Mouse (Mus musculus) gastrocnemius, adult 2 months (tissue): ENCODE results near the gene Rnf187. TPM values are rescaled to one million over a fixed set of nuclear protein-coding genes. Genes with fewer than 3 reads are reported as not detected.
"Not testable (repeated sequence)": the region's sequence is repeated elsewhere in the genome, so short reads cannot be mapped to it uniquely, and the experiment has no call there.

Source experiments
- DNase-seq: peaks from one replicate; pipeline ENCODE4 v3.0.0; 2022
- H3K27ac ChIP-seq: fragments of 200-600 bp; 2 replicates; pipeline ENCODE4 v1.8.1; 2022; ENCODE audit warnings: mild to moderate bottlenecking
- H3K4me3 ChIP-seq: fragments of 200-600 bp; 2 replicates; pipeline ENCODE4 v1.8.1; 2022; ENCODE audit warnings: mild to moderate bottlenecking, moderate library complexity
- CTCF ChIP-seq: fragments of 200-600 bp; IDR thresholded peaks from 2 replicates; pipeline ENCODE4 v1.8.1; 2022; ENCODE audit warnings: antibody characterized with exemption, mild to moderate bottlenecking, moderate library complexity
- intact Hi-C: fragments of 180-260 bp; cut with DNase I; formaldehyde crosslinking; loops from one replicate; pipeline ENCODE4 v1.15.1; 2025
- total RNA-seq, 2 experiments: library from RNA; stranded (reverse); gene quantifications; 2 replicates each; pipeline ENCODE4 v1.2.3; 2021

Rnf187 gene
- total RNA-seq, 2 experiments from 2014 or later, result 95.2 to 101 TPM

DNA sequence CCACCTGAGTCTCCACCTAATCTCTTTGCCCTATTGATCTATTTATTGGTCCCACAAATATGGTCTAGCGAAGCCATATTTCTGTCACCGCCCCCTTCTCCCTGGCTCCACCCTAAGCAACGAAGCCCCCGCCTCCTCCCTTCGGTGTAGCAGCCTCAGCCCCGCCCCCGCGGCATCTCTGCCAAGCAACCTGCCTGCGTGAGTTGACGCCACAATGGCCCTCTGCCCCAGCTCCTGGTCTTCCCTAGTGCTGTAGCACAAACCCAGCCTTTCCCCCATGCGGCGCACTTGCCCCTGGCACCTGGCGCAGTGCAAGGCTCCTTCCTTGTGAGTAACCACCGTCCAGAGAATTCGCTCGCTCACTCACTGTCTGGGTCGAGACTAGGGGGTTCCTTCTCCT is 24.8 kb upstream of the Rnf187 start:
- no peak for DNase-seq
- H3K27ac ChIP-seq, result no peak overlapping the region
- intact Hi-C loops, result no loop called here
- H3K4me3 ChIP-seq, result no peak overlapping the region
- no peak for TF ChIP-seq CTCF

DNA sequence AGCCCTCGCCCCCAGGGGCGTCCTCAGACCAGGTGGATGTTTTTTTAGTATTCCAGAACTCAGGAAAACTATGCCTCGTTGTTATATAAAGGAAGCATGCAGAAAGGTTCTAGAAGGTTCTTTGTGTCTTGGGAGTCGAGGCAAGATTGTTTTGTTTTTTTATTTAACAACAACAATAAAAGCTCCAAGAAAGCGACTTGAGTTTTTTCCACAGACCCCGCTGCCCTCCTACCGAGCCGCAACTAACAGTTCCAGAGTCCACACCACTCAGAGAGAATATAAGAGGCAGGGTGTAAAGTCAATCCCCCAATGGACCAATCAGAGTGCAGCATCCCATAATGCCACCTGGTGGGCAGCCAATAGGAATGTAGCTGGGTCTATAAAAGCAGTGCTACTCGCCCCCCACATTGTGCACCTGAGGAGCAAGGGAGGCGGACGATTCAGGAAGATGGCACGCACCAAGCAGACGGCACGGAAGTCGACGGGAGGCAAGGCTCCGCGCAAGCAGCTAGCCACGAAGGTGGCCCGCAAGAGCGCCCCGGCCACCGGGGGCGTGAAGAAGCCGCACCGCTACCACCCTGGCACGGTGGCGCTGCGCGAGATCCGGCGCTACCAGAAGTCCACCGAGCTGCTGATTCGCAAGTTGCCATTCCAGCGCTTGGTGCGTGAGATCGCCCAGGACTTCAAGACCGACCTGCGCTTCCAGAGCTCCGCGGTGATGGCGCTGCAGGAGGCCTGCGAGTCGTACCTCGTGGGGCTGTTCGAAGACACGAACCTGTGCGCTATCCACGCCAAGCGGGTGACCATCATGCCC is 22.9 kb upstream of the Rnf187 start:
- no peak overlapping the region for H3K27ac ChIP-seq
- no peak for DNase-seq
- no peak for TF ChIP-seq CTCF
- intact Hi-C loops, result no loop called here
- H3K4me3 ChIP-seq, result no peak overlapping the region

DNA sequence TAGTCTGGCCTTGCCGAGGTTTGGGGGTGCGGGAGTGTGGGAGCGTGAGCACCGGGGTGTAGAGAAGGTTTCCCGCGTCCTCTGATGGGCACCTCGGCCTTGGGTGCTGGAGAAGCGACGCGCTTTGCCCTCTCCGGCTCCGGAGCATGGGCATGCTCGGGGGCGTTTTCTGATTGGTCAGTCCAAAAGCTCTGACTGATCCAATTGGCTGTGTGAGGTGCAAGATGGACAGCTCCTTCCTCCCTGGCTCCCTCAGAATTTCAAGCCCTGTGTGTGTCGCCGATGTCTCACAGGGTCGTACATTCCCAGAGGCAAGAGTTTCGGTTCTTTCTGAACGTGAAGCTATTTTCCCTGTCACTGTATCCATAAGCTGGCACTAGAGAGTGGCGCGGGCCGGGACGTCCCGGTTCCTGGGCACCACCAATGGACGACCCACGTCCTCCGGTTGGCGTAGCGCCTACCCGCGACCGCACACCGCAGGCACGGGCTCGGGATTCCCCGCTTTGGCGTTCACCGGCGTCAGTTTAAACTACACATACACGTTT is 21.3 kb upstream of the Rnf187 start:
- intact Hi-C loops, result no loop called here
- Histone ChIP-seq H3K4me3 (peak overlapping the region; percentile 74), H3K27ac (peak overlapping the region; percentile 58)

DNA sequence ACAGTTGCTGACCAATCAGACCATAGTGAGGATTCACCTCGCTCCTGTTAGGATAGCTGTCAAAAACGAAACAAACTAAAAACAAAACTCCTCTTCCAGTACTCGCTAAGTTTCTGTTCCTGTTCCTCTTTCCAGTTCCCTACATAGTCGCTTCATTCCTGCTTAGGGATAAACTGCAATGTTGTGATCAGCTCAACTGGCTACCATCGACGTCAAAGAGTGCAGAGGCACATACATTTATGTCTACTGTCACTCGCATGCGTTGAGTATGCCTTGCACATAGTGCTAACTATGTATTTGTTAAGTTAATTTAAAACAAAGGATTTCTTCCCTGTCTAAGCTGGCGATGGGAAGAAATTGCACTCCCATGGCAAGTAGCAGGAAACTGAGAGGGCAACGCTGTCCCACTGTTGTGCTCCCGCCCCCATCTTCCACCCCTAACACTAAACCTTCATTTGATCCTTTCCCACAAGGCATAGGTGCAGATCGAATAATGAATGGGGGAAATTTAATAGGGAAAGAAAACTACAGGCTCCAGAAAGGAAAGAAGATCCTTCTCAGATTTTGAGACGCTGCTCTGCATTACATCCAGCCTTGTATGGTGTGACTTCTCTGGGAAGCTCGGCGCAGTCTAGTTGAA is 20.6 kb upstream of the Rnf187 start:
- intact Hi-C loops, result no loop called here
- Histone ChIP-seq H3K27ac (peak overlapping the region; percentile 58), H3K4me3 (peak overlapping the region; percentile 74)
- no peak for DNase-seq
- TF ChIP-seq CTCF, result no peak

More for the DNA sequence above, 21.3 kb upstream of the Rnf187 start:
- TF ChIP-seq CTCF, result peak; percentile 15; the same call in 1 of the 2 replicates
- peak; percentile 81 for DNase-seq

DNA sequence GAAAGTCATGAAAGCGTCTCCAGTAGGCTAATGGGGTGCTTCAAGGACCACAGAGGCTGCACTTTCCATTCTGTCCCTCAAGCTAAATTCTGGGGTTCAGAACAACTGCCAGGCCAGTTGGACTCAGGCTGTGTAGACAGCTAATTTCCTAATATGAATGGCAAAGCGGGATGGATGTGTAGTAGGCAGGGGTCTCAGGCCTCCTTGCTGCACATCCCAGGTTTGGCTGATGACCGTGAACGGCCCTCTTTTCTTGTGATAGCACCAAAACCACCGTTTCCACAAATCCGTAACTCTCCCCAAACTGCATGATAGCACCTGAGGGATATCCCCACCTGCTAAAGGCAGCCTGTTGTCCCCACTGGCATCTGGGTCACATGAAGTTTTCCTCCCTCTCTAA is 19.8 kb upstream of the Rnf187 start:
- Histone ChIP-seq H3K4me3 (no peak overlapping the region), H3K27ac (no peak overlapping the region)
- TF ChIP-seq CTCF, result no peak
- no peak for DNase-seq
- intact Hi-C loops, result no loop called here

DNA sequence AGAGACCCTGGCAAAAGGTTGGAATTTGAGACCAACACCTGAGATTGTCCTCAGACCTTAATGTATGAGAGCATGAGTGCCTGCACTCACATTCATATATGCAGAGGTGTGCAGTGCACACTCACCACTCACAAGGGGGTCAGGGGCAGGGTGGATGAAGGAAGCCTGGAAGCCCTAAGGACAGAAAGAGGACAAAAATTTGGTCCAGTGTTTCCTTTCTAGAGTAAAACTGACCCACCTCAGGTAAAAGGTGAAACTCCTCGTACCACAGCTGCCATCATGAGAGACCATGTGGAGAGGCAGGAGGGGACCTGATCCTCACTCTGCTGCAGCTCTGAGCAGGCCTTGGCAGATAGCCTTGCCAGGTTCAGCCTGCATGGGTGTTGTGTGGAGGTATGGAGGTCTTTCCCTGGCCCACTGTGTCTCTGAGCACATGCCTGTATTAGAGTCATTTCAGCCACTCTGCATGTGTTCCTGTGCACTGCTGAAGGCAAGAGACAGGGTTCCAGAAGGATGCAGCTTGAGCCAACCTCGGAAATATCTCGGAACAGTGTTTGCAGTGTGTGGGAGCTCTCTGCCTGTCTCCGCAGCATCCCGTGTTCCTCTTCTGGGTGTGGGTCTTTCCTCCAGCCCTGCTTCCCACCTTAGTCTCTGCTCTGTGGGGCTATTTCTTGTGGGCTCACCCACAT is 18.7 kb upstream of the Rnf187 start:
- H3K27ac ChIP-seq, result no peak overlapping the region
- TF ChIP-seq CTCF, result no peak
- intact Hi-C loops, result no loop called here
- peak overlapping the region; percentile 97; the same call in 1 of the 2 replicates for H3K4me3 ChIP-seq
- no peak for DNase-seq

DNA sequence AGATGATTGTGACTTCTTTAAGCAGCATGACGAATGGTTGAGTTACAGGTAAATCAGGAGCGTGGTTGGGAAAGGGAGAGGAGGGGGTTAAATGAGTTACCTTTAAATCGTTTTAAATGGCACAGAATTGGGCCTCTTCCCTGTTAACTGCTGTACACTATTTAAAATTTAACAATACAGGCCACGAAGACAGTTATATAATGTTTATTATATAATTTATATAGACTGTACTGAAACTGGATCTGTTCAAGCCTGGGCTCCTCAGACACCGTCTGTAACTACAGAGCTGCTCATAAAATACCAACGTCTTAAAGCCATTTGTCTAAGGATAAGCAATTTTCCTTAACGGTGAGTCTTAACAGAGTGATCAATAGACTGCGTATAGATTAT is 17.1 kb upstream of the Rnf187 start:
- intact Hi-C loops, result loop anchor here (1.0 kb wide), 1 partner anchor 28 kb away; no protein-coding TSS in a partner anchor
- peak overlapping the region; percentile 97 for H3K4me3 ChIP-seq
- TF ChIP-seq CTCF, result no peak
- no peak for DNase-seq
- peak overlapping the region; percentile 99 for H3K27ac ChIP-seq

DNA sequence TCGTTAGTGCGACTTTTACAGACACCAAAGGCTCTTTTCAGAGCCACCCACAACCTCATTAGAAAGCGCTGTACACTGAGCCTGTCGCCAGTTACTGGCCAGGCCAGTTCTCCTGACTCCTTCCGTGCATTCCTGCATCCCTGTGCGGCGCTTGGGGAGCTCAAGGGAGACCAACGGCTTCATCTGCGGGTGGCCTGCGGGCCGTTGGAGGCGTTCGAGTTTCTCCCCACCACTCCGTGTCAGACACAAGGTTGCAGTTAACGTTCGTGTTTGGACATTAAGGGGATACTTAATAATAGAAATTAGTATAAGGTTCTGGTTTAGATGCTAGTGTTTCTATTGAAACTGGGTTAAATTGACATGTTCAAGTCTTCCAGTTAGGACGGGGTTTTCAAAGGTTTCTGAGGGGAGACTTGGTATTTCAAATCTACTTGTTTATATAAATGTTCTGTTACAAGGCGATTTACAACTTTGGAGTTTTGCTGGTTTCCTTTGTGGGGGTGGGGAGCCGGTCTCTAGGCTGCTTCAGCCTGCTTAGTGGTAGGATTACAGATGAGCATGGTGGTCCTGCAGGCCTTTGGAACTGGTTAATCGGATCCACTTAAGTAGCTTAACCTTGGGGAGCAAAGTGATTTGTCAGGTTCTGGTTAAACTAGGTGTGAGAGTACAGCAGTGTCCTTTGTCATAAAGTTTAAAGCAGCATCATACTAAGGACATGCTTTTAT is 16.6 kb upstream of the Rnf187 start:
- DNase-seq, result no peak
- Histone ChIP-seq H3K27ac (peak overlapping the region; percentile 99), H3K4me3 (peak overlapping the region; percentile 97)
- peak; percentile 30; the same call in 1 of the 2 replicates for TF ChIP-seq CTCF
- intact Hi-C loops, result loop anchor here (1.0 kb wide), 1 partner anchor 27 kb away; no protein-coding TSS in a partner anchor

DNA sequence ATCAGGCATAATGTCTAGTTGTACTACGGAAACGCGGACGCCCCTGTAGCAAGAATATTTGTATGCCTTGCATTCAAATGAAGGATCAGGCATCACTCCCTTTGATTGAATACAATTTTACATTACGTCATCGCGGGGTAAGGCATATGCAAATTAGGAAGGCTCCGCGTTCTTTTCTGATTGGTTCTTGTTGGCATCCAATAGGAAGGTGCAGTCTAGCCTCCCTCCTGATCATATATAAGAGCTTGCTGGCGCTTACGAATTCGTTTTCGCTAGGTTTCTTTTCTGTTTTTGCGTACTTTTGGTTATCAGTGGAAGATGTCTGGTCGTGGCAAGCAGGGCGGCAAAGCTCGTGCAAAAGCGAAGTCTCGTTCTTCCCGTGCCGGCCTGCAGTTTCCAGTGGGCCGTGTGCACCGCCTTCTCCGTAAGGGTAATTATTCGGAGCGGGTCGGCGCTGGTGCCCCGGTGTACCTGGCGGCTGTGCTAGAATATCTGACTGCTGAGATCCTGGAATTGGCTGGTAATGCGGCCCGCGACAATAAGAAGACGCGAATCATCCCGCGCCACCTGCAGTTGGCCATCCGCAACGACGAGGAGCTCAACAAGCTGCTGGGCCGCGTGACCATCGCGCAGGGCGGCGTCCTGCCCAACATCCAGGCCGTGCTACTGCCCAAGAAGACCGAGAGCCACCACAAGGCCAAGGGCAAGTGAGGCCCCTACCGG is 15.9 kb upstream of the Rnf187 start, which contains the start of the genes Hist3h2a and Trim17:
Gene Hist3h2a, plus strand, starts transcription at position 266 of the 723 bp plus-strand sequence.
Gene Trim17, plus strand, starts transcription at position 266 of the 723 bp plus-strand sequence.
- intact Hi-C loops, result loop anchor here (1.0 kb wide), 1 partner anchor 26 kb away; no protein-coding TSS in a partner anchor
- peak; percentile 69 for TF ChIP-seq CTCF
- Histone ChIP-seq H3K27ac (peak within 1 kb of the TSS; percentile 99), H3K4me3 (peak within 1 kb of the TSS; percentile 97)
- DNase-seq, result peak; percentile 91

DNA sequence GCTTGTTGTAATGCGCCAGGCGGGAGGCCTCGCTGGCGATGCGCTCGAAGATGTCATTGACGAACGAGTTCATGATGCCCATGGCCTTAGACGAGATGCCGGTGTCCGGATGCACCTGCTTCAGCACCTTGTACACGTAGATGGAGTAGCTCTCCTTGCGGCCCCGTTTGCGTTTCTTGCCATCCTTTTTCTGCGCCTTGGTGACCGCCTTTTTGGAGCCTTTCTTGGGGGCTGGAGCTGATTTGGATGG is 15.4 kb upstream of the Rnf187 start:
- intact Hi-C loops, result not testable (repeated sequence)

DNA sequence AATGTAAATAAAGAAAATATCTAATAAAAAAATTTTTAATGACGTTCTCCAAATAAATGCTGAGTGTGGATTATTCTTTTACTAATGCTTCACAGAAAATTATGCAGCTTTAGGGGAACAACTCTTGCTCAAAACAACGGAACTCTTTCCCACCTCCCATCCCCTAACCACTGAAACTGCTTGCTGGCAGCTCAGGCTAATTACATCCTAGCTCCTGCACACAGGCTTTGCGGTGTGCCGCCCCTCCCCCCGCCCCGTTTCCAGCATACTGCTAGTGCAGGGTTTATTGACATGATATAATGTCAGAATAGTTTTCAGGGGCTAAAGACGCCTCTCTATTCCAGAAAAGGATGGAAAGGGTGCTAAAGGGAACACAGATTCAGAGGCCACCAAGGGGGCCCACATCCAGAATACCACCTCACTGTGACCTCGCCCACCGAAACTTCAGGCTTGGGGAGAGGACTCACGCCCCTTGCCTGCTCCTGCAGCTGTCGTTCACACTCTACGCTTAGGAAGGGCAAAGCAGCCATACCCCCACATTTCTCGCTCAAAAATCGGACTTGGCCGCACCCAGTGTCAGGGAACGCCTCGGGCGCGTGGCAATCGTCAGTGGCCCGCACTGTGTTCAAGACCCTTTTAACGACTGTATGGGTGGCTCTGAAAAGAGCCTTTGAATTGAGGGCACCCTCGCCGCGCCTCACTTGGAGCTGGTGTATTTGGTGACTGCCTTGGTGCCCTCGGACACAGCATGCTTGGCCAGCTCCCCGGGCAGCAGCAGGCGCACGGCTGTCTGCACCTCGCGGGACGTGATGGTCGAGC is 14.8 kb upstream of the Rnf187 start:
- H3K27ac ChIP-seq, result peak overlapping the region; percentile 99
- intact Hi-C loops, result no loop called here
- TF ChIP-seq CTCF, result no peak

More for the DNA sequence above, 15.4 kb upstream of the Rnf187 start:
- peak; percentile 49 for DNase-seq
- Histone ChIP-seq H3K27ac (peak overlapping the region; percentile 99), H3K4me3 (peak overlapping the region; percentile 97)

More for the DNA sequence above, 14.8 kb upstream of the Rnf187 start:
- DNase-seq, result peak; percentile 53
- peak overlapping the region; percentile 97 for H3K4me3 ChIP-seq
